Mouse (Mus musculus): ENCODE measurements around the gene Arsg. TPM values are rescaled to one million over a fixed set of nuclear protein-coding genes. Genes with fewer than 3 reads are reported as not detected.

The Arsg gene
- 1.2 and 4.4 TPM in 2 replicates for total RNA-seq (2017)

GRCm38 (mm10) chr11:109473171-109474085 lies at the start of gene Arsg, which contains the start of gene Slc16a6:
Gene Arsg, plus strand, starts transcription at chr11:109473374.
Gene Slc16a6, minus strand, starts transcription at chr11:109473598.
- ATAC-seq (replicated peaks in 1 of 2; ENCODE audit: insufficient read depth in 1 of 2, low FRiP score in 2 of 2, low TSS enrichment in 1 of 2, low read depth in 1 of 2, poor library complexity in 2 of 2, severe bottlenecking in 2 of 2): peak; percentile 82 to 83

DNA sequence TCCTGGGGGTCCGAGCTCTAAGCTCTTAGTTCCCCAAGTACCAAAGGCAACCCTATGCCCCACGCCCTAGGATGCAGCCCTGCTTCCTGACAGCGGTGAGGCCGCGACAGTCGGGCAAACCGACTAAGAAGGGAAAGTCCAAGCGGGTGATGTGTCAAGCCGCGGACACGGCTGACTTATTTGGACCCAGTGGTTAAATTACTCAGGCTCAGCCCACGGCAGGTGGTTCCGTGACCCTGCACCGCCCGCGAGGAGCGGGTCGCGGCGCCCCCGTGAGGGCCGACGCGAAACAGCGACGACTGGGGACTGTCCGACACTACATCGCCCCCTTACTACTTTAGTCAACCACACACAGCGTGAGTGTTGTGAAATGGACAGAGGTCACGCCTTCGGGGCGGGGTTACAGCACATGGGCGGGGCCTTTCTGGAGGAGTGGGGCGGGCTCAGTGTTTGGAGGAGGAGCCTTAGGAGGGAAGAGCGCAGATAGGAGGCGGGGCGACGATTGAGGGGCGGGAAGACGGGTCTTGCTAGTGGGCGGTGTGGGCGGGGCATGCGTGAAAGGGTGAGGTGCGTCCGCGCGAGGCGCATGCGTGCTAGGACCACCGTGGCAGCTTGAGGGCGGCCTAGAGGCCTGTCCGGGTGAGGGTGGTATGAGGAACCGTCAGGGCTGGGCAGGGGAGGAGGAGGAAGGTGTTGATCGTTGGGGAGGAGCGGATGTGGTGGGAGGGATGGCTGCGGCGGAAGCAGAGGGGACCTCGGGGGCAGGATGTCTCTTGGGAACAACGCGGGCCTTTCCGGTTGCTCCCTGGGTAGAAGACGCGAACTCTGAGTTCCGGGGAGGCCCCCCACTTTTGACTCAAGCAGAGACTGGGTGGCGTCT lies 47.5 kb upstream of the Arsg start, which contains the start of gene Amz2:
Gene Amz2 (plus strand): TSS at position 555 of the 880 bp plus-strand sequence.
- peak; percentile 87 for ATAC-seq (replicated peaks in 1 of 2; ENCODE audit: insufficient read depth in 1 of 2, low FRiP score in 2 of 2, low TSS enrichment in 1 of 2, low read depth in 1 of 2, poor library complexity in 2 of 2, severe bottlenecking in 2 of 2)

GRCm38 (mm10) chr11:109426272-109426586 lies 46.9 kb upstream of the Arsg start:
- no peak for ATAC-seq (replicated peaks in 1 of 2; ENCODE audit: insufficient read depth in 1 of 2, low FRiP score in 2 of 2, low TSS enrichment in 1 of 2, low read depth in 1 of 2, poor library complexity in 2 of 2, severe bottlenecking in 2 of 2)

DNA sequence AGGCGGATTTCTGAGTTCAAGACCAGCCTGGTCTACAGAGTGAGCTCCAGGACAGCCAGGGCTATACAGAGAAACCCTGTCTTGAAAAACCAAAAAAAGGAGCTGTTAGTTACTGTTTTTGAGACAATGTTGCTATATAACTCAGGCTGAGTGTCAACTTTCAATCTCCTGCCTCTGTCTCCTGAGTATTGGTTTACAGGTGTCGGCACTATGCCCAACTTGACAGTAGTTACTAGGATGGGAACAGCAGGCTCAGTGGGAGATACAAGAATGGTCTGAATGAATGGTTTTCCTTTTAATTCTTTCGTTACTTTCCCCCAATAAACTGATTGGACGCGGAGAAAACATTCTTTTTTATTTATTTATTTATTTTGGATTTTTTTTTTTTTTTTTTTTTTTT lies 45.8 kb upstream of the Arsg start:
- ATAC-seq (replicated peaks in 1 of 2; ENCODE audit: insufficient read depth in 1 of 2, low FRiP score in 2 of 2, low TSS enrichment in 1 of 2, low read depth in 1 of 2, poor library complexity in 2 of 2, severe bottlenecking in 2 of 2): no peak

GRCm38 (mm10) chr11:109434233-109434798 lies 38.9 kb upstream of the Arsg start:
- ATAC-seq (replicated peaks in 1 of 2; ENCODE audit: insufficient read depth in 1 of 2, low FRiP score in 2 of 2, low TSS enrichment in 1 of 2, low read depth in 1 of 2, poor library complexity in 2 of 2, severe bottlenecking in 2 of 2): no peak

DNA sequence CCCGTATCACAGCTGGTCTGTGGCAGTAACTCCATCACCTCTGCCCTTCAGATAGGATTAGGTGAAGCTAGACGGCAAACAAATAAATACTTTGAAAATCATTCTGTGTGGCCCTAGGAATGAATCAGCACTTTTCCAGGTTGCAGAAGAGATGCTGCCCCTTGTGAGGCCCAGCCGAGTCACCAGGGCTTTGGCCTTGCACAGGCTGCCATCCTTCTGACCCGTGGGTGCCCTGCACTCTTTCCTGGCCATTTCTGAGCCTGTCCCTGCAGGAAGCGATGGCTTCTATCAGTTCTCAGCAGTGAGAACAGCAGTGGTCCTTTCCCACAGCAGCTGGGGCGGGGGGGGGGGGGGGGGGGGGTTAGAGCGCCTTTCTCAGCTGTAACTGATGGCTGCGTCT lies 36.3 kb upstream of the Arsg start:
- no peak for ATAC-seq (replicated peaks in 1 of 2; ENCODE audit: insufficient read depth in 1 of 2, low FRiP score in 2 of 2, low TSS enrichment in 1 of 2, low read depth in 1 of 2, poor library complexity in 2 of 2, severe bottlenecking in 2 of 2)

DNA sequence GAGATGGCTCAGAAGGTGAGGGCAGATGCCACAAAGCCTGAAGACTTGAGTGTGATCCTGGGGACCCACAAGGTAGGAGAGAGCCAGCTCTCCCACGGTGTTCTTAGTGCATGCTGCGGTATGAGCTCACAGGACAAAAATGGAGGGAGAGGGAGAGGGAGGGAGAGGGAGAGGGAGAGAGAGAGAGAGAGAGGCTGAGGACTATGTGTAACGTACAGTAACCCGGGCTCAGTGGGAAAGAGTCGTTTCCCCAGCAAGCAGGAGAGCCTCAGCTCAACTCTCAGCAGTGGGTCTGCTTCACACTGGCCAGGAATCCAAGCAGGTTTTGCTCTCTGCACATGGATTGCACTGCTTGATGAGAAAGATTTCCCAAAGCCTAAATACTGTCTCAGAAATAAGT lies 34.0 kb upstream of the Arsg start:
- ATAC-seq (replicated peaks in 1 of 2; ENCODE audit: insufficient read depth in 1 of 2, low FRiP score in 2 of 2, low TSS enrichment in 1 of 2, low read depth in 1 of 2, poor library complexity in 2 of 2, severe bottlenecking in 2 of 2): no peak

GRCm38 (mm10) chr11:109439829-109440340 lies 33.3 kb upstream of the Arsg start:
- ATAC-seq (replicated peaks in 1 of 2; ENCODE audit: insufficient read depth in 1 of 2, low FRiP score in 2 of 2, low TSS enrichment in 1 of 2, low read depth in 1 of 2, poor library complexity in 2 of 2, severe bottlenecking in 2 of 2): peak; percentile 76 to 91

DNA sequence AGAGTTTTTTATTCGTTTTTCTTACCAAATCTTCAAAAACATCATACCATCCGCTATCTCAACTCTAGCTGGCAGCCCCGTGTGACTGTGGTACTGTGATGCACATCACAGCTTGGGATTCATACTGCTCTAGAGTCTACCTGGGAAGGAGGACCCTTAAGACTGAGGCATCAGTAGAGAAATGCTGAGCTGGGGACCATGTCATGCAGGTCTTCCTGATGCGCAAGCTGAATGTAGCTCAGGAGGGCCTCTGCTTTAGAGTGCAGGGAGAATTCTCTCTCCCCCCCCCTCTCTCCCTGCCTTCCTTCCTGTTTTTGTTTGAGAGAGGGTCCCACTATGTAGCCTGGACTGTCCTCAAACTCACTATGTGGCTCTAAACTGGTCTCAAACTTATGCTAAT lies 32.5 kb upstream of the Arsg start:
- ATAC-seq (replicated peaks in 1 of 2; ENCODE audit: insufficient read depth in 1 of 2, low FRiP score in 2 of 2, low TSS enrichment in 1 of 2, low read depth in 1 of 2, poor library complexity in 2 of 2, severe bottlenecking in 2 of 2): no peak

GRCm38 (mm10) chr11:109441119-109441518 lies 32.1 kb upstream of the Arsg start:
- ATAC-seq (replicated peaks in 1 of 2; ENCODE audit: insufficient read depth in 1 of 2, low FRiP score in 2 of 2, low TSS enrichment in 1 of 2, low read depth in 1 of 2, poor library complexity in 2 of 2, severe bottlenecking in 2 of 2): no peak

DNA sequence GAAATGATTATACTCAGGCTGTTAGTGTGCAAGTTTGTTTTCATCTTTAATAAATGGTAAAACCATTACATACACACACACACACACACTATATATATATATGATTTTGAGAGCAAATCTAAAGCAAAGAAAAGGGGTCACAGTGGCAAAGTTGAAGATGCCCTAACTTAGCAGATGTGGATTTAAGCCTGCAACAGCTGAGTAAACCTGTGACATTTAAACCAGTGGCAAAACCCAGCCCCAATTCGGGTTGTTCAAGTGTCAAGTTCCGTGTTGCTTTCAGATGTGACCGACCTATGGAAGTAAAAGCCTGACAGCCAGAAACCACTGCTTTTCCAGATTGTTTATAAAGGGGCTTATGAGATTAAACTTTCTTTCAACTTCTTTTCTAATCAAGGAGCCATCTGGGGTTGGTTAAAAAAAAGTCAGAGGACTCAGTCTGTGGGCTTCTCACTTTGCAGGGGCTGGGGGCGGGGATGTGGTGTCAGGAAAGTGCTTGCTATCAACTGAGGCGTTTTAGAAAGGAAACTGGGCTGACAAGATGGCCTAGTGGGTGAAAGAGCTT lies 30.9 kb upstream of the Arsg start:
- no peak for ATAC-seq (replicated peaks in 1 of 2; ENCODE audit: insufficient read depth in 1 of 2, low FRiP score in 2 of 2, low TSS enrichment in 1 of 2, low read depth in 1 of 2, poor library complexity in 2 of 2, severe bottlenecking in 2 of 2)

DNA sequence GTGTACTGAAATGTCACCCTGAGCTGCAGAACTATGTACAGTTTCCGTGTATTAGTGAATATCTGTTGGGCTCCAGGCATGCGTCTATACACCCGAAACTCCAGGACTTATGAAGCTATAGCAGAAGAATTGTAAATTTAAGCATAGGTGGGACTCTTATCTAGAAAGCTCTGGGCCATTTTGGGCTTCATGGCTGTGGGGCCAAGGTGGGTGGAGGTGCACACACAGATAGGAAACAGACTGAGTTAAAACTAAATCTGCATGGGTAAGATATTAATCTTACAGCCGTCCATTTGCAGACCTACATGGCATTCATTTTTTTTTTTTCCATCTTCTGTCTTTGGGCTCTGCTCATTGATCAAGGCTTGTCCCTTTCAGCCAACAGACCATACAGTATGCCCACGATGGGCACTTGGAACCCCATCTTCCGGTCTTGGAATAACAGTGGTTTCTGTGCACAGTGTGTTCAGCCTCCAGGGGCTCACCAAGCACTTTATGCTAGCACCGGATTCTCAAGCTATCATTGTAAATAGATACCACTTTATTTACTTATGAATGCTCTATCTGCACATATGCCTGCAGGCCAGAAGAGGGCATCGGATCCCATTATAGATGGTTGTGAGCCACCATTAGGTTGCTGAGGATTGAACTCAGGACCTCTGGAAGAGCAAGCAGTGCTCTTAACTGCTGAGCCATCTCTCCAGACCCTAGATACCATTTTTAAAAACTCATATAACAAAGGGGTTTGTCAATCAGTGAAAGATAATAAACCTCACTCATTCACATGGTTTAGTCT lies 29.5 kb upstream of the Arsg start:
- no peak for ATAC-seq (replicated peaks in 1 of 2; ENCODE audit: insufficient read depth in 1 of 2, low FRiP score in 2 of 2, low TSS enrichment in 1 of 2, low read depth in 1 of 2, poor library complexity in 2 of 2, severe bottlenecking in 2 of 2)

- no peak for ATAC-seq (replicated peaks in 1 of 2; ENCODE audit: insufficient read depth in 1 of 2, low FRiP score in 2 of 2, low TSS enrichment in 1 of 2, low read depth in 1 of 2, poor library complexity in 2 of 2, severe bottlenecking in 2 of 2)
Measured at GRCm38 (mm10) chr11:109444600-109444999, 28.6 kb upstream of the Arsg start.

DNA sequence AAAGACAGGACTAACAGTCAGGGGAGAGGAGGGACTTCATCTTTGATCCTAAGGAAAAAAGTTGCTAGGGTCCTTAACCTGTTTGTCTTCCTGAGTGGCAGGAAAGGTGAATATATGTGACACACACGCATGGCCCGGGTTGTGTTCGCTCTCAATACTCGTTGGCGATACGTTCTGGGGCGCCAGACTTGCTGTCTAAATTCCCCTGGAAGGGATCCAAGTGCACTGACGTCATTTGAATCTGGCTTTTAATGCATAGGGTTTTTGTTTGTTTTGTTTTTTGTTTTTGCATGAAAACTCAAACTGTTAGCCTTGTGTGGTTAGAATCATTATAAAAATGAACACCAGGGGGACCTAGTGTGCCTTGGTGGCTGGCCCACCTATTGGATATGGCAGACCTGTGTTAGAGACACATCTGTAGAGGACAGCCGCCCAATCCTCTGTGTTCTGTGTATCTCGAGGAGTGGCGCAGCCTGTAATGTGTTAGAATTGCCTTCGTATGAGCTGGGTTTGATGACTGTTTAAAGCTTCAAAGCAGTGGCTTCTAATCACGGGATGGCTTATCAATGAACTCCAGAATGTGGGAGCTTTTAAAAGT lies 27.6 kb upstream of the Arsg start:
- peak; percentile 69 to 79 for ATAC-seq (replicated peaks in 1 of 2; ENCODE audit: insufficient read depth in 1 of 2, low FRiP score in 2 of 2, low TSS enrichment in 1 of 2, low read depth in 1 of 2, poor library complexity in 2 of 2, severe bottlenecking in 2 of 2)

- ATAC-seq (replicated peaks in 1 of 2; ENCODE audit: insufficient read depth in 1 of 2, low FRiP score in 2 of 2, low TSS enrichment in 1 of 2, low read depth in 1 of 2, poor library complexity in 2 of 2, severe bottlenecking in 2 of 2): no peak
Measured at GRCm38 (mm10) chr11:109451169-109451568, 22.0 kb upstream of the Arsg start.

DNA sequence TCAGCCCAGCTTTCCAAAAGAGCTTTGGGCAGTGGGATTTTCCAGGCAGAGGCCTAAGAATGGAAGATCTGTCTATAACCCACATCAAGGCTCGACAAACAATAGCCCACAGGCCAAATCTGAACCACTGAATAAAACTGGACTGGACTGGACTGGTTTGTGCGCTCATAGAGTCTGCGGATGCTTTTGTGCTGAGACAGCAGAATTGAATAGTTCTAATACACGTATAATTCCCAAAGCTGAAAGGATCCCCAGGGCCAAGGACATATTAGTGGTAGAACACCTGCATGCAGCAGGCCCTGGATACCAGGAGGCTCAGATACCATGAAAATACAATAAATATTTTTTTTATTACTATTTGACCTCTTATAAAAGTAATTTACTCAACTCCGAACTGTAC lies 16.9 kb upstream of the Arsg start:
- ATAC-seq (replicated peaks in 1 of 2; ENCODE audit: insufficient read depth in 1 of 2, low FRiP score in 2 of 2, low TSS enrichment in 1 of 2, low read depth in 1 of 2, poor library complexity in 2 of 2, severe bottlenecking in 2 of 2): no peak

Data from hematopoietic stem cell, adult 5-6 weeks (primary cell).